Mouse (Mus musculus) C2C12 (cell line): ENCODE measurements around the gene Atp6v1d.

Experiments used
- CEBPB ChIP-seq: IDR thresholded peaks from one replicate; pipeline ENCODE4 v1.6.1; 2011; ENCODE audit warnings: low read depth, mild to moderate bottlenecking, control low read depth, moderate library complexity
- CTCF ChIP-seq: IDR thresholded peaks from one replicate; pipeline ENCODE4 v1.5.1; 2011; ENCODE audit not compliant: control insufficient read depth, insufficient read depth, insufficient read length
- MAX ChIP-seq: IDR thresholded peaks from one replicate; pipeline ENCODE4 v1.6.1; 2011; ENCODE audit warnings: mild to moderate bottlenecking, control low read depth
- USF1 ChIP-seq: IDR thresholded peaks from one replicate; pipeline ENCODE4 v1.6.1; 2011; ENCODE audit warnings: low read depth, mild to moderate bottlenecking, control low read depth, moderate library complexity

GRCm38 (mm10) chr12:78903313-78903712, 41.9 kb upstream of the Atp6v1d start:
- TF ChIP-seq CTCF (no peak), MAX (no peak), USF1 (no peak), CEBPB (no peak)
